Mouse (Mus musculus) erythroblast, embryonic 14.5 days (primary cell): ENCODE data around the gene Palm3. TPM values are rescaled to one million over a fixed set of nuclear protein-coding genes. Genes with fewer than 3 reads are reported as not detected.

Source experiments
- H3K27me3 ChIP-seq: 2 replicates; pipeline ENCODE4 v1.6.1; 2012; ENCODE audit warnings: inconsistent platforms; ENCODE audit not compliant: control insufficient read depth
- H3K36me3 ChIP-seq: 2 replicates; pipeline ENCODE4 v1.6.1; 2012; ENCODE audit warnings: mild to moderate bottlenecking, inconsistent platforms; ENCODE audit not compliant: control insufficient read depth
- H3K4me1 ChIP-seq: 2 replicates; pipeline ENCODE4 v1.6.1; 2012; ENCODE audit warnings: inconsistent platforms; ENCODE audit not compliant: control insufficient read depth
- H3K4me3 ChIP-seq: replicated peaks from 2 replicates; pipeline ENCODE3; 2012; ENCODE audit warnings: moderate library complexity, mild to moderate bottlenecking, inconsistent platforms
- H3K9me3 ChIP-seq: 2 replicates; pipeline ENCODE4 v1.6.1; 2012; ENCODE audit warnings: low read length, inconsistent platforms, mixed read lengths; ENCODE audit not compliant: control insufficient read depth
- GATA1 ChIP-seq: IDR thresholded peaks from 2 replicates; pipeline ENCODE4 v1.6.1; 2012; ENCODE audit warnings: low read length, inconsistent platforms, mixed read lengths
- TAL1 ChIP-seq: IDR thresholded peaks from 3 replicates; pipeline ENCODE4 v1.6.1; 2012; ENCODE audit warnings: low read length, inconsistent platforms, mixed read lengths
- polyA plus RNA-seq: library from polyadenylated mRNA; stranded (reverse); fragments of >175 nt; gene quantifications from 2 replicates; pipeline ENCODE4 v1.2.3, GENCODE M21; 2012

Gene Palm3
- polyA plus RNA-seq, 1 experiment, result not detected

DNA sequence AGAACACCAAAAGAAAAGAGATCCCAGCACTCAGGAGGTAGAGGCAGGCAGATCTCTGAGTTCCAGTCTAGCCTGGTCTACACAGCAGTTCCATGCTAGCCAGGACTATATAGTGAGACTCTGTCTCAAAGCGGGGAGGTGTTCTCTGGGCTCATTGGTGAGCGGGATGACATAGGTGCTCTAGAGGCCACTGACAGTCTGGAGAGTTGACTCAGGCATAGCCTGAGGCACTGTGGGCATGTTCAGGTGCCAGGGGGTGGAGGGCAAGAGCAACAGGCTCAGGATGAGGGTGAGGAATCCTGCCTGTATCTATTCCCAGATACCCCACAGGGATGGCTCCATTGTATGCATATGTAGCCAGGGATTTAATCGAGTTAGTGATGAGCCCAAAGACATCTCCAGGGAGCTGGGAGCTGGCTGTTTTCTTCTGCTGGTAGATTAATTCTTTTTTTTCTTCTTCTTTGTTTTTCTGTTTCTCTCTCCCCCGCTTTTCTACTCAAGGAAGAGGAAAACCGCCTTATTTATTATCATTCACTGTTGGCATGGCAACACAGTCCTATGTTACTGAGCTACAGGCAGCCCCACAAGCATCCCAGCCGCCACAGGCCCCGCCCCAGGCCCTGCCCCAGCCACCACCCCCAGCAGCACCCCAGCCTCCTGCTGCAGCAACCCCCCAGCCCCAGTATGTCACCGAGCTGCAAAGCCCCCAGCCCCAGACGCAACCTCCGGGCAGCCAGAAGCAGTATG lies 52.1 kb downstream of the Palm3 start:
- H3K36me3 ChIP-seq, result peaks cover 36% of the 10 kb centered on the region
- H3K4me1 ChIP-seq, result peaks cover 31% of the 10 kb centered on the region
- H3K9me3 ChIP-seq, result no peaks in the 10 kb centered on the region
- TF ChIP-seq GATA1 (no peak), TAL1 (no peak)
- no peaks in the 10 kb centered on the region for H3K27me3 ChIP-seq
- H3K4me3 ChIP-seq, result no peak overlapping the region

DNA sequence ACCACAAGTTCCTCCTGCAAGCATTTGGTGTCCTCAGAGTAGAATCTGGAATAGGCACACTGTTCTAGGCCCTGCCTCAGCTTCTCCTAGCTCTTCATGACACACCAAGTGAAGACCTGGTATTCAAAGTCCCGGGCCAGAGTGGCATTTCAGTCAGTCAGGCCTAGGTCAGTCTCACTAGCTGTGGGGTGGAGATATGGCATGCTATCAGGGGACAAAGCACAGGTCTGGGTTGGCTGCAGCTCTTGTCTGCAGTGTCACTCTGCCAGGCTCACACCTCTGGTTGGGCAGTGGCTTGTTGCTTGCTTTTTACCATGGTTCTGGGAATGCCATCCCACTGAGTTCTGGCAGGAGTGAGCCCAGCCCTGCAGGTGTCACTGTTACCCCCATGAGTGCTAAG lies 55.1 kb downstream of the Palm3 start:
- Histone ChIP-seq H3K4me1 (peaks cover 9% of the 10 kb centered on the region), H3K9me3 (no peaks in the 10 kb centered on the region), H3K4me3 (no peak overlapping the region), H3K27me3 (no peaks in the 10 kb centered on the region), H3K36me3 (peaks cover 56% of the 10 kb centered on the region)
- no peak for TF ChIP-seq TAL1

DNA sequence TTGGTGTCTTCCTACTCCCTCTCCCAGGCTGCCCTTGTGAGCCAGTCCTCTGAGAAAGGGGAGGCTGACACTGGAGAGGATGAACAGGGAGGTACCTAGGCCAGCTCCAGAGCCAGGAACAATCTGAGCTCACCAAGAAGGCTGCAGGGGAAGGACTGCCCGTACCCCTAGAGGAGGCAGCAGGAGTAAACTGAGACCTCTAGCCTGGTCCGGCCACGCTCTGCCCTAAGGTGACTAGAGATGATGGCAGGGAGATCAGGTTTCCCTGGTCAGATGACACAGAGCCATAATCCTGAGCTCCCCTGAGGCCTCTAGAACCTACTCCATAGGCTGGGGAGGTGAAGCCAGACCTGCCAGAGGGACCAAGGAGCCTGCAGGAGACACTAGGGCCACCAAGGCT lies 55.6 kb downstream of the Palm3 start:
- peaks cover 57% of the 10 kb centered on the region for H3K36me3 ChIP-seq
- no peak overlapping the region for H3K4me3 ChIP-seq
- H3K4me1 ChIP-seq, result peaks cover 7% of the 10 kb centered on the region; the same call in 1 of the 2 replicates
- no peaks in the 10 kb centered on the region for H3K9me3 ChIP-seq
- no peaks in the 10 kb centered on the region for H3K27me3 ChIP-seq
- no peak for TF ChIP-seq GATA1
- no peak for TF ChIP-seq TAL1

GRCm38 (mm10) chr8:84079206-84079605 lies 57.9 kb downstream of the Palm3 start:
- Histone ChIP-seq H3K4me3 (no peak overlapping the region), H3K27me3 (no peaks in the 10 kb centered on the region), H3K9me3 (no peaks in the 10 kb centered on the region), H3K36me3 (peaks cover 72% of the 10 kb centered on the region), H3K4me1 (peaks cover 5% of the 10 kb centered on the region; the same call in 1 of the 2 replicates)
- no peak for TF ChIP-seq TAL1
- TF ChIP-seq GATA1, result no peak

Other genes starting within 250 kb of the Palm3 start
- gene Adgrl1, start 121.4 kb upstream of the Palm3 start, polyA plus RNA-seq, result 0.04 and 0.08 TPM in 2 replicates
- not detected in 2 replicates for gene Gm10644, start 66.3 kb upstream of the Palm3 start, polyA plus RNA-seq
- 56.4 and 58.6 TPM in 2 replicates for gene Asf1b, start 66.0 kb upstream of the Palm3 start, polyA plus RNA-seq
- 2.3 and 2.7 TPM in 2 replicates for gene Prkaca, start 48.5 kb upstream of the Palm3 start, polyA plus RNA-seq
- gene Samd1, start 23.8 kb upstream of the Palm3 start, polyA plus RNA-seq, result 37.5 and 42.8 TPM in 2 replicates
- 0.34 and 0.71 TPM in 2 replicates for gene 1700067K01Rik, start 20.0 kb upstream of the Palm3 start, polyA plus RNA-seq
- not detected in 2 replicates for gene 2210011C24Rik, start 9.3 kb upstream of the Palm3 start, polyA plus RNA-seq
- 0.02 TPM in 1 of 2 replicates, not detected in the other for gene Il27ra, start 21.1 kb downstream of the Palm3 start, polyA plus RNA-seq
- not detected in 2 replicates for gene Rln3, start 23.5 kb downstream of the Palm3 start, polyA plus RNA-seq
- not detected in 2 replicates for gene Gm10643, start 43.7 kb downstream of the Palm3 start, polyA plus RNA-seq
- gene Rfx1, start 45.4 kb downstream of the Palm3 start, polyA plus RNA-seq, result 3.9 and 4.7 TPM in 2 replicates
- 4.7 and 4.9 TPM in 2 replicates for gene Dcaf15, start 83.3 kb downstream of the Palm3 start, polyA plus RNA-seq
- gene Podnl1, start 104.5 kb downstream of the Palm3 start, polyA plus RNA-seq, result not detected in 2 replicates
- gene Cc2d1a, start 126.5 kb downstream of the Palm3 start, polyA plus RNA-seq, result 1.0 and 1.4 TPM in 2 replicates
- not detected in 2 replicates for gene 4930432K21Rik, start 126.6 kb downstream of the Palm3 start, polyA plus RNA-seq
- gene Nanos3, start 163.7 kb downstream of the Palm3 start, polyA plus RNA-seq, result not detected in 2 replicates
- 0.44 and 0.65 TPM in 2 replicates for gene Zswim4, start 215.6 kb downstream of the Palm3 start, polyA plus RNA-seq
- 43.2 and 62.9 TPM in 2 replicates for gene D8Ertd738e, start 228.2 kb downstream of the Palm3 start, polyA plus RNA-seq
- 2.2 and 2.5 TPM in 2 replicates for gene Mri1, start 235.9 kb downstream of the Palm3 start, polyA plus RNA-seq
- gene Ccdc130, start 248.9 kb downstream of the Palm3 start, polyA plus RNA-seq, result 0.59 and 1.8 TPM in 2 replicates